Mouse (Mus musculus) heart, adult 11 months (tissue): ENCODE results near the gene Tas1r3.

Experiments
- DNase-seq: peaks from one replicate; pipeline ENCODE4 v3.0.0; 2022

The Tas1r3 gene

DNA sequence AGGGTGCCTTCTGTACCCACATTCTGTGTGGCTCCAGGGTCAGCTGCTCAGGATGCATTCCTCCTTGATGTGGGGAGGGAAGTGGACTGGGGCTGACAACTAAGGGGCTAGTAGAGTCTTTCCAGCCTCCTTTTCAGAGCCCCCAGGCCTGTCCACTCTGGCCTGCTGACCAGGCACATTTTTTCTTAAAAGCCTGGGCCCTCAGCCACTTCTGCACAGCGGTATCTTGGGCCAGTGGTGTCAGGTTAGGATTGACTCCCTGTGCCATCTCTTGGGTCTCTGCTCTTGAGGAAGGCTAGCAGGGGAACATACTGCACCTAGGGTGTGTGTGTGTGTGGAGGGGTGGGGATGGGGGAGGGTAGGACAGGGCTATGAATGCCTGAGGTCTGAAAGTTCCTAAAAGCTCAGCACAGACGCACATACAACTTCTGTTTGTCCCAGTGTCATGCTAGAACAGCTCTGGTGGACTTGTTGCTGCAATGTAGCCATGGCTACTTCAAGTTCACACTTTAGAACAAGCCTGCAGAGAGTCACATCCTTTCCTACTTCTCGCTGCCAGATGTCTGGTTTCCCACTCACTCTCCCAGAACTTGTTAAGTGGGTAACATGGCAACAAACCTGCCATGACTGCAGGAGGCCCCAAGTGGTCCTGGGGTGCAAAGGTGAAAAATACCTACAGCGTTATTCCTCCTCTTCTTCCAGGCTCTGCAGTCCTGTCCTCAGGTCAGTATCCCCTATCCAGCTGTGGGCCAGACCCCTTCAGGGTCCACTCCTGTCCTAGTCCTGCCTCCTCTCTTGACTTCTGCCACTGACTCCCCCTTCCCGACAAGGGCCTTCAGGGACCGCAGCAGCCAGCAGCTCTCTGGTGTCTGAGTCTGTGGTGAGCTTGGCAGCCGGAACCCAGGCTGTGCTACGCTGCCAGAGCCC is 22.8 kb downstream of the Tas1r3 start:
- no peak for DNase-seq

DNA sequence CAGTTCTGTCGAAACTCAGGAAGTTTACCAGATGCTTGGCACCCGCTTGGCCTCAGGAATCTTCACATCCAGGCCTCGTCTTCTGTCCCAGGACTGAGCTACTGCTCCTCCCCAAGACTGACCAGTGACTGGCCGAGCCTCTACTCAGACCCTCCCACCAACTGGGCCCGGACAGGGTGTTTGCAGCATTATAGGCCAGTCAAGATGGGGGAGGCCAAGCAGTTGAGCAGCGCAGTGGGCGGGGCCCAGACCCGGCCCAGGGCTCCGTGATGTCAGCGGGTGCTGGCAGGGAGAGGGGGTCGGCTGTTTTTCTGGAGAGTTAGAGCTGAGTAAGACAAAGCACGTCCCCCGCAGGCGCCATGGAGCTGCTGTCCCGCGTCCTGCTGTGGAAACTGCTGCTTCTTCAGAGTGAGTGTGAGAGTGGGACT is 23.7 kb downstream of the Tas1r3 start, which contains the start of gene Mxra8:
Gene Mxra8 (plus strand): TSS at position 198 of the 428 bp plus-strand sequence.
- peak; percentile 100 for DNase-seq

DNA sequence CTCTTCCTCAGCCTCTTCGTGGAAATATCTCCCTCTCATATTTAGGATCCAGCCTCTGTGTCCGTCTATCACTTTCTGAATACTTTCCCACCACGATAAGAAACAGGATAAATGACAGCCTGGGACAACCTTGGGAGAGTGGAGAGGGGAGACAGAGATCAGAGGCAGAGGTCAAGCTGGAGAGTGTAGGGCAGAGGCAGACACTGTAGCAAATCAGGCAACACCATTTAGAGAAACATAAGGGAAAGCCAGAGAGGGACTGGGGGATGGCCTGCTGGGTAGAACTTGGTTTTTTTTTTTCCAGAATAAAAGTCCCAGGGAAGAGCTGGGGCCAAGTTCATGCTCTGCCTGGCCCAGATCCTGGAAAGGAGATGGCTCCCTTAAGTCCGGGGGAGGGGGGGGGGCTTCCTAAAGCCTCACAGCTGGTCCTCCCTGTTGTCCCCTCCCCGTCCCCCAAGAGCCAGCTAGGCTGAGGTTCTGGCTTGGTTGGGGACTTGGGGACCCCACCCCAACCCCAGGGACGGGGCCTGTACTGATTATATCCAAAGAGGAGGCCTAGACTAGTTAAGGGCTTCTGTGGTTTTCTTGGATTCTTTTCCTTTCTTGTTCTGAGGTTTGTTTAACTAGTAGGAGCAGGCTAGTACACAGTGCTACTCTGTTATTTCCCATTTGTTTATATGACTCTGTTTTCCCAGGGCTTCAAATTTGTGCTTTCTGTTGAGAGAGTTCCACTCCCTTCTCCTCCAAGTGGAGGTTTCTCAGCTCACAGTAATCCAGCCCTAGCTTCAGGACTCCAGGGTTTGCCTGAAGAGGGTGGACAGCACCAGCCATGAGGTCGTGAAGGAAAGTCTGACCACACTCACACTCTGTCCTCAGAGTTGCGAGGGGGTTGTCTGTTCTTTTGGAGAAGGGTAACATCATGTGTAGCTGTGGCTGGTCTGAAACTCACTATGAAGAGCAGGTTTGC is 24.7 kb downstream of the Tas1r3 start:
- DNase-seq = peak; percentile 98

DNA sequence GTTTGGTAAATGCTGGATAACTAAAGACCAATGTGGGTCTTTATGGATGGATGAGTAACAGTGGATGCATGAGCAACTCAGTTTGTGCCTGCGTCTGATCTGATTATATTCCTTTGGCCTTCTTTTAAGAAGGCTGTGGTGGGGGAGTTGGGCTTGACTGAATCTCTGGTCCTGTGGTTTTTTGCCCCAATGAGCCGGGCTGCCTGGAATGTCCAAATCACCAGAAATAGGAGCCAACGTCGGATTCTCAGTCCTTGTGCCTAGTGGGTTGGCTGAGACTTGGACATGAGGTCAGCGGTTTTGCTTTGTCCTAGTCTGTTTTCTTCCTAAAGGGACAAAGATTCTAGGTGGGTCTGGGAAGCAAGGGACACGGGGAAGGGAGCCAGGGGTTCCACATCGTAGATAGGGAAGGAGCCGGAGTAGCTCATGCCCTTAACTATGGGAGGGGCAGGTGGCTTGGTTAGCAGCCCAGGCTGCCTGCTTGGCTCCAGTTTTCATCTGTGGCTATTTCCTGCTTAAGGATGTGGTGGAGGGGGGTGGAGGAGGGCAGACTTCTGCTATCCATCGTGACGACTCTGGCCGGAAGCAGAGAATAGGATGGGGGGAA is 25.7 kb downstream of the Tas1r3 start:
- DNase-seq = peak; percentile 99

DNA sequence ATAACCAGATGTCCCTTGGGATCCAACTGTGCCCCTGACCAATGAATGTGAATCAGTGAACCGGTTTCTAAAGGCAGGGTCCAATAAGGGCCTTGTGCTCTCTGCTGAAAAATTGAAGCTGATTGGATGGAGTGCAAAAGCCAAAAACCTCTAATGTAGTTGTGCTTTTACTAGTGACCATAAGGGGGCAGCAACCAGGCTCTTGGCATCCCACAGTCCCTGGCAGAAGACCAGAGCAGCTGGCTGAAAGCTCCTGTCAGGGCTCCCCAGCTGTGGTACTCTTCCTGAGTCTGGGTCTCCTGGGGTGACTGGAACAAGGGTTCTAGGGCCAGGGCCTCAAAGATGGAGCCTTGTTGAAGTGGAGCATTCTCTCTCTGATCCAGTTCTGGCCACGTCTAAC is 29.3 kb downstream of the Tas1r3 start:
- DNase-seq = peak; percentile 98

DNA sequence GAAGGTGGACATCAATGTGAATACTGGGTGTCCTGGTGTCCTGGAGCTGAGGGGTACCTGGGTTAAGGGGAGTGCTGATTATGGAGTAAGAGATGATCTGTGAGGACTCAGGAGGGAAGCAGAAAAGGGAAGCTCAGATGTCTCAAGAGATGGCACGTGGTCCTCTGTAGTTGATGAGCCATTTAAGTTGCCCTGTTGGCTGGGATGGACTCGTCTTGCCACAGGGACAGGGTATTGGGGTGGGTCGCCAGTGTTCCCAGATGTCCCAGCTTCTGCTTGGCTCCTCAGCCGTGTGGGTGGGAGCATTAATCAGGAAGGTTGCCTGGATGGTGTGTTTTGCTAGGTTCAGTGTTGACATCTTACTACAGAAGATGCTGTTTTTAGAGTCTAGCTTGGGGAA is 29.9 kb downstream of the Tas1r3 start:
- peak; percentile 94 for DNase-seq

DNA sequence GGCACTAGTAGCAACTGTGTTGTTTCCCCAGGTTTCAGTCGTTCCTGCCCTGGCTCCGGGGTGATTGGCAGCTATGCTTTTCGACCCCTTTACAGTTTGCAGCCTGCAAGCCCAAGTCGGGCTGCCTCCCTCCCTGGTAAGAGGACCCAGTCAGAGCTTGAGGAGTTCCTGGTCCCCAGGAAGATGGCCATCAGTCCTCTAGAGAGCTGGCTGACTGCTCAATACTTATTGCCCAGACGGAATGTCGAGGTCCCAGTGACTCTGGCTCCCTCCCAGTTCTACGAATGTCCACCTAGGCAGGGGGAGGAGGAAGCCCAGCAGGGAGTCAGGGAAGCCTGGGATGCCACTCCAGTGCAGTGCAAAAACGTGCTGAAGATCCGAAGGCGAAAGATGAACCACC is 30.8 kb downstream of the Tas1r3 start:
- peak; percentile 92 for DNase-seq

DNA sequence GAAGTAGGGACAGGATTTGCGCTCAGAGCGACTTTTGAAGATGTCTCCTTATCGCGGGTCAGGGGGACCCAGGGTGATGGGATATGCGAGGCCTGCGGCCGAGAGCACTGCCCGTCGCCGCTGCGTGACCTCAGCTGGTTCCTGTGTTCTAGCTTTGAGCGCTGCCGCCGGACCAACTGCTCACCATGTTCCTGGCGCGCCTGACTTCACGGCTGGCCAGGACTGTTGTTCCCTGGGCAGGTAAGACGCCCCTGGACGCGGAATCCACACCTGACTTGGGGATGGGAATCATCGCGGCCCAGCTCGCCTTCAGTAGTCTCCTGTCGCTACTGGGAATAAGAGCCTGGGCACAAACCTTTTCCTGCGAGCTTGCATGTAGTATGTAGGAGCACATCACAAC is 31.3 kb downstream of the Tas1r3 start:
- no peak for DNase-seq

DNA sequence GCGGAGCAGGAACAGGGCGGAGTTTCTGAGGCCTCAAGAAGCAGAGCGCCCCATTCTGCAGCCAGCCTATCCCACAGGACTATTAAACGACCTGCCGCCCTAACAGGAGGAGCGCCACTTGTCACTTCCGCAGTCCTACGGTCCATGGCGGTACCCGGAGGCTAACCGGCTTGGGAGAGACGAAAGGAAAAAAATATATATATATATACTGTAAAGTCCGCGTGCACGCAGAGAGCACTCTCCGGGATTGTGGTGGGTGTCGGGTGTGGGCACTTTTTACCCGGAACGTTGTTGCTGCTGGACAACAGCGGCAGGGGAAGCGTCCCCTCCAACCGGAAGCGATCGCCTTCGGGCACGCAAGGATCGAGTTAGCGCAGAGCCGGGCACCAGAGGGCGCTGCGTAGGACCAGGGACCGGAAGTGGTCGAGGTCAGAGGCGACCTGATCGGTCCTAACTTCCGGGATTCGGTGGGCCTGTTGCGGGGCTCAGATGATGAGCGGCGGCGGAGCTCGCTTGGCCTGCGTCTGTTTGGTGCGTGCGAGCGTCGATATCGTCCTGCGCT is 31.9 kb downstream of the Tas1r3 start, which contains the start of gene Aurkaip1:
Gene Aurkaip1 (plus strand): TSS at position 68 of the 562 bp plus-strand sequence.
- DNase-seq = peak; percentile 99

DNA sequence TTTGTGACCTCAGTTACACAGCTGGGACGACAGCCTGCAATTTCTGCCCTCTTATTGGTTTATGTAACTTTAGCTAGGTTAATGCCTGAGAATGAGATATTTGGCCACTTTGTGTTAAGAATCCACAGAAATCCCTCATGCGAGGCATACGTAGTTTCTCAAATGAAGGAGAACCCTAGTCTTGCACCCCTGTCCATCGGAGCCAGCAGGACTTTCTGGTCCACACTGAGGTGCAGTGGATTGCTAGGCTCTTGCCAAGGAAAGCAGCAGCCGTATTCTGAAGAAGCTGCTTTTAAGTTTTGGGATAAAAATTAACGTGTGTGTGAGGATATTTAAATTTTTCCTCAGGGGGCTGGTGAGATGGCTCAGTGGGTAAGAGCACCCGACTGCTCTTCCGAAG is 32.6 kb downstream of the Tas1r3 start:
- DNase-seq = no peak

DNA sequence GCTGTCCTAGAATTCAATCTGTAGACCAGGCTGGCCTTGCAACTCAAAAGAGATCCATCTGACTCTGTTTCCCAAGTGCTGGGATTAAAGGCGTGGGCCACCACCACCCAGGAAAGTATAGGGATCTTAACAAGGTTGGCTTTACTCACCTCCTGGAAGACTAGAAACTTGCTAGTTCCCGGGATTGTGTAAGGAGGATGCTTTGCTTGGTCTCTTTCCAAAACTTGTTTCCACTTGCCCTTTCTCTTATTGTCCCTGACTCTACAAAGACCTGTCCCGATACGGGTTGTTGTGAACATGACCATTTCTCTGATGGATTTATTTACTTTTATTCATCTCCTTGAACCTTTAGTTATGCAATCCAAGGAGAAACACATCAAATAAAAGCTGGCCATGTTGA is 33.3 kb downstream of the Tas1r3 start:
- no peak for DNase-seq

DNA sequence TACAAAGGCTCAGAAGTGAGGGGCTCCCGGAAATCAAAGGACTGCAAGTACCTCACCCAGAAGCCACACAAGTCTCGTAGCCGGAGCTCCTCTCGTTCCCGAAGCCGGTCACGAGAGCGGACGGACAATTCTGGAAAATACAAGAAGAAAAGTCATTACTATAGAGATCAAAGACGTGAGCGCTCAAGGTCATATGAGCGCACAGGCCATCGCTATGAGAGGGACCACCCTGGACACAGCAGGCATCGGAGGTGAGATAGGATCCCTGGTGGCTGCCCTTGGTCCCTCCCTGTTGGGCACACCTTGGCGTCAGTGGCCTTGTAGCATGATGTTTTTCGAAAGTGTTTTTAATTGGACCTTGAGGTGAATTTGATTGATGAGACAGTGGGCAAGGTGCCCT is 39.7 kb downstream of the Tas1r3 start:
- no peak for DNase-seq

DNA sequence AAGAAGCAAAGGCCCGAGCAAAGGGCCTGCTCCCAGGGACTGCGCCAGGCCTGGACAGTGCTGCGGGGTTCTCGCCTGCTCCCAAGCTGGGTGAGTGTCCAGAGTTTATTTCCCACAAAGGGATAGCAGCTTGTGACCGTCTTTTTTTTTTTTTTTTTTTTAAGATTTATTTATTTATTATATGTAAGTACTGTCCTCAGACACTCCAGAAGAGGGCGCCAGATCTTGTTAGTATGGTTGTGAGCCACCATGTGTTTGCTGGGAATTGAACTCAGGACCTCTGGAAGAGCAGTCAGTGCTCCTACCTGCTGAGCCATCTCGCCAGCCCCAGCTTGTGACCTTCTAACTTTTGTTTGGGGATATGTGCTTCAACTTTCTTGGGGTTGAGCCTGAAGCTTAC is 42.1 kb downstream of the Tas1r3 start:
- DNase-seq = peak; percentile 85

DNA sequence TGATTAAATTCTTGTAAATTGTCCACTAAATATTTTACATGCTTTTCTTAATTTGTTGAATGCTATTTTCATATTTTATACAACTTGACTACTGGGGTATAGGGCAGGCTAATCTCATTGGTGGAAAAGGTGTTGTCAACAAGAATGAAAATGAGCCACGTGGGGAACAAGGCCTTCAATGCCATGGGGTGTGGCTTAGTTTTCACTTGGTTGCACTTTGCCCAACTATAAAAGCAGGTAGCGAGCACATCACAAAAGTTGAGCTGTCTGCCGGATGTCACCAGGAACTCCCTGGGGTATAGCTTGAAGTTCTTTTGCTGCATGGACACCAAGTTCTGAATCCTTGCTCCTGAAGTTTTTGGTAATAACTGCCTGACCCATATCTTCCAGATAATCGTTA is 45.6 kb downstream of the Tas1r3 start:
- peak; percentile 64 for DNase-seq

DNA sequence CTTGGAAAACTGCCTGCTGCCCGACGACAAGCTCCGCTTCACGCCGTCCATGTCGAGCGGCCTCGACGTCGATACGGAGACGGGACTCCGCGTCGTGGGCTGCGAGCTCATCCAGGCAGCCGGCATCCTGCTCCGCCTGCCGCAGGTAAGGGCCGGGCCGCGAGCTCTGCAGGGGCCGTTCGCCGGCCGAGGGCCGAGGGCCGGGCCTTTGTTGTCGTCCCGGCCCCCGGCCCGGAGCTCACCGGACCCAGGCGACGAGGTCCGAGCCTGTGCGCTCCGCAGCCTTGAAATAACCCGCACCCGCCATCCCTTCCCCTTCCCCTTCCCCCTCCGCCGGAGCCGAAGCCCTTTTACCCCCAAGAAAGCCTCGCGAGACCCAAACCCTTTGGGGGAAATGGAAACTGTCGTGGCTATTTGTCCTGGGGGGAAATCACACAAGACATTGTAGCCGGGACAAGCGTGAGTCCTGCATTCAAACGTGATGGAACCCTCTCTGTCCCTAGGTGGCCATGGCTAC is 50.4 kb downstream of the Tas1r3 start:
- DNase-seq = peak; percentile 92

DNA sequence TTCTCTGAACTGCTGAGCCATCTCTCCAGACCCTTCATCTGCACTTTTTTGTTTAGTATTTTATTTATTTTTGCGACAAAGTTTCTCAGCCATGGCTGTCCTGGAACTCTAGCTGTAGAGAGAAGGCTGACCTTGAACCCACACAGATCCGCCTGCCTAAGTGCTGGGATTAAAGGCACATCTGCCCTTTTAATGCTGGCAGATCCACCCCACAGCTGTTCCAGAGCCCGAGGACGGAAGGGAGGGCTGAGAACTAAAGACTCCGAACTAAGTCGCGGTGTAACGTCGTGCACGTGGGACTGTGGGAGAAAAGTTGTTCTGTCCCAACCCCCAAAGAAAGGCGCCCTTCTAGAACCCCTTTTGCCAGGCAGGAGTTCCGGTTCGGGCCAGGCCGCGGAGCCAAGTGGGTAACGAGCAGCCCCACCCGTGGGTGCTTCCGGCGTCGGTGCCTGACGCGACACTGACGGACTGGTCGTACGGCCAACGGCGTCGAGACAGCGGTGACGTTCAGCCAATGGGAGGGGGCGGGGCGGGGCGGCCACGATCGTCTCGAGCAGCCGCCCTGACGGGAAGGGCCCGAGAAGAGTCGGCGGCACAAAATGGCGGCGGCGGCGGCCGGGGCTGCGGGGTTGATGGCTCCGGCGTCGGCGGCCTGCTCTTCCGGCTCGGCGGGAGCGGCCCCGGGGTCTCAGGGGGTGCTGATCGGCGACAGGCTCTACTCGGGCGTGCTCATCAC is 51.1 kb downstream of the Tas1r3 start, which contains the start of gene Ccnl2:
Gene Ccnl2 (plus strand): TSS at position 561 of the 736 bp plus-strand sequence.
- DNase-seq = peak; percentile 99
